Mouse (Mus musculus): ENCODE results near the gene Cda. TPM values are rescaled to one million over a fixed set of nuclear protein-coding genes. Genes with fewer than 3 reads are reported as not detected.
A peak's percentile ranks its signal among the peaks of the same experiment; 100 is the strongest.

Gene Cda
- total RNA-seq, 2 experiments from 2014 or later, result 3.8 to 4.0 TPM

GRCm38 (mm10) chr4:138326077-138326695, 41.6 kb downstream of the Cda start, which contains the start of gene Pink1:
Pink1 (minus strand) TSS chr4:138326307.
- TF ChIP-seq CTCF (IDR thresholded peaks at IDR 0.05), result peak; percentile 96
- Histone ChIP-seq H3K27ac (peak within 1 kb of the TSS; percentile 98), H3K4me3 (peak within 1 kb of the TSS; percentile 100)
- intact Hi-C loops (cut with DNase I), result no loop called here
- DNase-seq (ENCODE audit: extremely low spot score in 1 of 2, low spot score in 2 of 2), result peak; percentile 90 to 93

GRCm38 (mm10) chr4:138325466-138326076, 42.2 kb downstream of the Cda start:
- intact Hi-C loops (cut with DNase I), result no loop called here
- Histone ChIP-seq H3K27ac (peak overlapping the region; percentile 98), H3K4me3 (peak overlapping the region; percentile 100)
- TF ChIP-seq CTCF (IDR thresholded peaks at IDR 0.05), result no peak
- DNase-seq (ENCODE audit: extremely low spot score in 1 of 2, low spot score in 2 of 2), result peak; percentile 92

GRCm38 (mm10) chr4:138324451-138324850, 43.3 kb downstream of the Cda start:
- intact Hi-C loops (cut with DNase I), result loop anchor here (5.0 kb wide), 1 partner anchor 528 kb away; no protein-coding TSS in a partner anchor
- Histone ChIP-seq H3K4me3 (no peak overlapping the region), H3K27ac (no peak overlapping the region)
- DNase-seq (ENCODE audit: extremely low spot score in 1 of 2, low spot score in 2 of 2), result no peak
- no peak for TF ChIP-seq CTCF (IDR thresholded peaks at IDR 0.05)

- intact Hi-C loops (cut with DNase I), result loop anchor here (5.0 kb wide), 1 partner anchor 529 kb away; no protein-coding TSS in a partner anchor
- no peak for TF ChIP-seq CTCF (IDR thresholded peaks at IDR 0.05)
- DNase-seq (ENCODE audit: extremely low spot score in 1 of 2, low spot score in 2 of 2), result no peak
- H3K27ac ChIP-seq, result peak overlapping the region; percentile 62; the same call in 1 of the 2 replicates
- H3K4me3 ChIP-seq, result peak overlapping the region; percentile 17
These were observed 44.0 kb downstream of the Cda start for GRCm38 (mm10) chr4:138323753-138324152.

GRCm38 (mm10) chr4:138322692-138323091, 45.1 kb downstream of the Cda start:
- no peak for DNase-seq (ENCODE audit: extremely low spot score in 1 of 2, low spot score in 2 of 2)
- intact Hi-C loops (cut with DNase I), result loop anchor here (5.0 kb wide), 1 partner anchor 530 kb away; no protein-coding TSS in a partner anchor
- H3K4me3 ChIP-seq, result no peak overlapping the region
- TF ChIP-seq CTCF (IDR thresholded peaks at IDR 0.05), result no peak
- H3K27ac ChIP-seq, result peak overlapping the region; percentile 62

- intact Hi-C loops (cut with DNase I), result loop anchor here (5.0 kb wide), 1 partner anchor 531 kb away; no protein-coding TSS in a partner anchor
- no peak for DNase-seq (ENCODE audit: extremely low spot score in 1 of 2, low spot score in 2 of 2)
- no peak for TF ChIP-seq CTCF (IDR thresholded peaks at IDR 0.05)
- no peak overlapping the region for H3K27ac ChIP-seq
- H3K4me3 ChIP-seq, result no peak overlapping the region
These were observed 46.3 kb downstream of the Cda start for GRCm38 (mm10) chr4:138321488-138321887.

- no peak for DNase-seq (ENCODE audit: extremely low spot score in 1 of 2, low spot score in 2 of 2)
- H3K27ac ChIP-seq, result no peak overlapping the region
- no peak for TF ChIP-seq CTCF (IDR thresholded peaks at IDR 0.05)
- intact Hi-C loops (cut with DNase I), result loop anchor here (5.0 kb wide), 1 partner anchor 532 kb away; no protein-coding TSS in a partner anchor
- H3K4me3 ChIP-seq, result no peak overlapping the region
These were observed 47.1 kb downstream of the Cda start for GRCm38 (mm10) chr4:138320711-138321110.

- H3K4me3 ChIP-seq, result no peak overlapping the region
- no peak; the same call in none of the 2 replicates for TF ChIP-seq CTCF (IDR thresholded peaks at IDR 0.05)
- peak; percentile 82 to 89 for DNase-seq (ENCODE audit: extremely low spot score in 1 of 2, low spot score in 2 of 2)
- intact Hi-C loops (cut with DNase I), result loop anchor here (1.0 kb wide), 2 partner anchors 60 to 107 kb away; no protein-coding TSS in a partner anchor
- no peak overlapping the region; the same call in 1 of the 2 replicates for H3K27ac ChIP-seq
These were observed 48.3 kb downstream of the Cda start for GRCm38 (mm10) chr4:138319508-138319907.

- peak; percentile 62 to 65 for DNase-seq (ENCODE audit: extremely low spot score in 1 of 2, low spot score in 2 of 2)
- H3K27ac ChIP-seq, result 0 out of 2 replicates have a peak overlapping the region, but pooled peaks have one; percentile 36
- TF ChIP-seq CTCF (IDR thresholded peaks at IDR 0.05), result peak; percentile 91
- no peak overlapping the region for H3K4me3 ChIP-seq
- intact Hi-C loops (cut with DNase I), result loop anchor here (1.0 kb wide), 2 partner anchors 61 to 108 kb away; no protein-coding TSS in a partner anchor
These were observed 49.1 kb downstream of the Cda start for GRCm38 (mm10) chr4:138318509-138319266.

GRCm38 (mm10) chr4:138316369-138316768, 51.4 kb downstream of the Cda start:
- intact Hi-C loops (cut with DNase I), result no loop called here
- Histone ChIP-seq H3K4me3 (no peak overlapping the region), H3K27ac (no peak overlapping the region)
- peak; percentile 34 for TF ChIP-seq CTCF (IDR thresholded peaks at IDR 0.05)
- no peak for DNase-seq (ENCODE audit: extremely low spot score in 1 of 2, low spot score in 2 of 2)

- Histone ChIP-seq H3K4me3 (no peak overlapping the region), H3K27ac (no peak overlapping the region)
- no peak for DNase-seq (ENCODE audit: extremely low spot score in 1 of 2, low spot score in 2 of 2)
- intact Hi-C loops (cut with DNase I), result no loop called here
- peak; percentile 52 for TF ChIP-seq CTCF (IDR thresholded peaks at IDR 0.05)
These were observed 52.0 kb downstream of the Cda start for GRCm38 (mm10) chr4:138315781-138316180.

All from left cerebral cortex, adult 2 months (tissue).